Mouse (Mus musculus) forebrain, embryonic 12.5 days (tissue): ENCODE measurements around the gene Klhl36. TPM values are rescaled to one million over a fixed set of nuclear protein-coding genes. Genes with fewer than 3 reads are reported as not detected.
A peak's percentile ranks its signal among the peaks of the same experiment; 100 is the strongest.

Experiments used
- ATAC-seq: fragments of 200-750 bp; cut with Nextera tagmentation; 2 replicates; pipeline ENCODE4 v1.8.0; 2017; ENCODE audit warnings: moderate TSS enrichment; ENCODE audit not compliant: low FRiP score
- H3K27ac ChIP-seq: fragments of 300-500 bp; sonication (generic); 2 replicates; pipeline ENCODE4 v1.5.1; 2016; ENCODE audit warnings: mild to moderate bottlenecking
- H3K27me3 ChIP-seq: fragments of 300-500 bp; sonication (generic); 2 replicates; pipeline ENCODE4 v1.6.1; 2016; ENCODE audit warnings: mild to moderate bottlenecking
- H3K36me3 ChIP-seq: fragments of 300-500 bp; sonication (generic); replicated peaks from 2 replicates; pipeline ENCODE4 v1.6.1; 2016; ENCODE audit warnings: mild to moderate bottlenecking
- H3K4me1 ChIP-seq: fragments of 300-500 bp; sonication (generic); 2 replicates; pipeline ENCODE4 v1.6.1; 2016
- H3K4me2 ChIP-seq: fragments of 300-500 bp; sonication (generic); 2 replicates; pipeline ENCODE4 v1.6.1; 2016; ENCODE audit warnings: mild to moderate bottlenecking, moderate library complexity
- H3K4me3 ChIP-seq: fragments of 300-500 bp; sonication (generic); replicated peaks from 2 replicates; pipeline ENCODE4 v1.5.1; 2016; ENCODE audit warnings: mild to moderate bottlenecking
- H3K9ac ChIP-seq: fragments of 300-500 bp; sonication (generic); 2 replicates; pipeline ENCODE4 v1.6.1; 2016; ENCODE audit warnings: mild to moderate bottlenecking
- H3K9me3 ChIP-seq: fragments of 300-500 bp; sonication (generic); 2 replicates; pipeline ENCODE4 v1.6.1; 2016
- WGBS: fragments of 180-500 bp; shearing (Covaris S2); methylation state at CpG from one replicate; pipeline ENCODE4 v1.1.7; 2016; 5-methylcytosine and 5-hydroxymethylcytosine counted together
- polyA plus RNA-seq: library from polyadenylated mRNA; unstranded; fragments of >200 nt; fragmentation: Nextera tagmentation; extraction: Ambion mirVana; gene quantifications from 2 replicates; pipeline ENCODE4 v1.2.1, GENCODE M21; 2016

The Klhl36 gene
- polyA plus RNA-seq, 1 experiment from 2014 or later = 9.9 TPM

DNA sequence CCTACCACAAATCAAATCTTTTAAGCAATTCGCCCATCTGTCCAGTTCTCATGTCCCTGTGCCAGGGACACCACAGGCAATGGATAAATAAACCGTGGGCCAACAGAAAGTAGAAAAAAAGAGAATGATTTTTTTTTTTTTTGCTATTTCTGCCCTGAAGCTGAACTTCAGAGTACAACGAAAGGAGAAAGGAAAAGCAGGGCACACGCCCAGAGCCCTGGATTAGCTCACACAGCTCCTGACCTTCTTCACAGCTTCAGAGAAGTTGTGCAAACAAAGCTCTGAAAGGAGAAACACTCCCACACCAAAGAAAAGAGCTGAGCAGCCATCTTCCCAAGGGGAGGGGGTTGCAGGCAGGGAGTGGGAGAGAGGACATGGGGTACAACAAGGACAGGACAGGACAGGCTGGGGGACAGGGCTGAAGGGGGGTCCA is 34.3 kb upstream of the Klhl36 start:
- Histone ChIP-seq H3K27ac (0 out of 2 replicates have a peak overlapping the region, but pooled peaks have one; percentile 25), H3K4me3 (no peak overlapping the region), H3K4me2 (no peak overlapping the region), H3K36me3 (no peaks in the 10 kb centered on the region; the same call in 1 of the 2 replicates), H3K4me1 (peaks cover 80% of the 10 kb centered on the region), H3K9ac (0 out of 2 replicates have a peak overlapping the region, but pooled peaks have one; percentile 42), H3K9me3 (no peaks in the 10 kb centered on the region), H3K27me3 (no peaks in the 10 kb centered on the region)
- 30% methylated on average over 4 of the region's 4 CpGs for WGBS
- no peak for ATAC-seq

DNA sequence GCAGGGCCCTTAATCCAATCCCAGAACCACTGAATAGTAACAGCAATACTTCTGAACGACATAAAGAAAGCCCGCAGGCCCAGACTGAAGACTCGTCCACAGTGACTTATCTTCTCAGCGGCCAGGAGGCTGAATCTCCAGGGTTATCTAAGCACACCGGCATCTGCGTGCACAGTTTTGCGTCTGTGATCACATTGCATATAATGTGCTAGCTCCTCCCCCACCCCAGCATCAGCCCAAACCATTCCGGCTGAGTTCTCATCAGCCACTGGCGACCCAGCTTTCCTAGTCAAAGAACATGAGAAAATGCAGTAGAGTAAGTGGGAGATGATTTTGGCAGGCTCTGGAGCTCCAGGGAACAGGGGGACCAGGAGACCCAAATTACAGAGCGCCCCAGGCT is 33.1 kb upstream of the Klhl36 start:
- Histone ChIP-seq H3K4me2 (no peak overlapping the region), H3K4me3 (no peak overlapping the region), H3K36me3 (no peaks in the 10 kb centered on the region), H3K4me1 (peaks cover 89% of the 10 kb centered on the region), H3K27me3 (no peaks in the 10 kb centered on the region), H3K9me3 (no peaks in the 10 kb centered on the region), H3K27ac (no peak overlapping the region), H3K9ac (no peak overlapping the region)
- 77% methylated on average over 10 of the region's 10 CpGs for WGBS
- no peak for ATAC-seq

- no peaks in the 10 kb centered on the region for H3K9me3 ChIP-seq
- peaks cover 87% of the 10 kb centered on the region for H3K4me1 ChIP-seq
- no peaks in the 10 kb centered on the region for H3K27me3 ChIP-seq
- H3K4me2 ChIP-seq = no peak overlapping the region
- no peaks in the 10 kb centered on the region for H3K36me3 ChIP-seq
- H3K4me3 ChIP-seq = no peak overlapping the region
- no peak overlapping the region for H3K9ac ChIP-seq
- WGBS = 89% methylated on average over 13 of the region's 13 CpGs
- H3K27ac ChIP-seq = no peak overlapping the region
- ATAC-seq = no peak
These were observed 32.6 kb upstream of the Klhl36 start for GRCm38 (mm10) chr8:119829420-119829819.

DNA sequence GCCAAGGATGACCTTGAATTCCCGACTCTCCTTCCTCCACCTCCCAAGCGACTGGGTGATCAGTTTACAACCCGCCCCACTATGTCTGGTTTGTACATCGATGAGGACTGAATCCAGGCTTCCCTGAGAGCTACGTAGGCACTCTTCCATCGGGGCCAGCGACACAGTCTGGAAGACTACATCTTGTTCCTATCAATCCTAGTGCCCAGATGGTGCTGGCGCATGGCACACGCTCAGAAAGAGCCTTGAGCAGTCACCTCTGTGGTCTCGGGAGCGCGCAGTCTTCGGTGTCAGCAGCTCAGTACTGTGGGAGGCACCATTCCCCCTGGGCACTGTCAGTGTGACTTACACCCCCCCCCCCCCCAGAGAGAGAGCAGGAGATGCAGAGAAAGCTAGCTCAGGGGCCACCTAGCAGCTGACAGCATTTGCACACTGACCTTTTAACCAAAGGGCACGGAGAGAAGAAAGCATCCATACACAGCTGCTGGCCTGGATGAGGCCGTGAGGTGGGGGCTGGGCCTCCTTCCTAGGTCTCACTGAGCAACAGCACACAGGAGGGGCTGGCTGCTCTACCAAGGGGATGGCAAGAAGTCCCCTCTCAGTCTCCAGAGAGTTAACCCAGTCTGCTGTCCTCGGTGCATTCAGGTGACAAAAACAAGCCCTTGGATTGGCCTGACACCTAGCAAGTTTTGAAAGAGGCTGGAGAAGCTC is 32.0 kb upstream of the Klhl36 start:
- no peaks in the 10 kb centered on the region for H3K27me3 ChIP-seq
- no peak for ATAC-seq
- H3K4me2 ChIP-seq = no peak overlapping the region
- H3K36me3 ChIP-seq = no peaks in the 10 kb centered on the region
- no peaks in the 10 kb centered on the region for H3K9me3 ChIP-seq
- no peak overlapping the region for H3K4me3 ChIP-seq
- 64% methylated on average over 16 of the region's 16 CpGs for whole genome bisulfite sequencing
- H3K4me1 ChIP-seq = peaks cover 83% of the 10 kb centered on the region
- H3K9ac ChIP-seq = no peak overlapping the region
- no peak overlapping the region for H3K27ac ChIP-seq

DNA sequence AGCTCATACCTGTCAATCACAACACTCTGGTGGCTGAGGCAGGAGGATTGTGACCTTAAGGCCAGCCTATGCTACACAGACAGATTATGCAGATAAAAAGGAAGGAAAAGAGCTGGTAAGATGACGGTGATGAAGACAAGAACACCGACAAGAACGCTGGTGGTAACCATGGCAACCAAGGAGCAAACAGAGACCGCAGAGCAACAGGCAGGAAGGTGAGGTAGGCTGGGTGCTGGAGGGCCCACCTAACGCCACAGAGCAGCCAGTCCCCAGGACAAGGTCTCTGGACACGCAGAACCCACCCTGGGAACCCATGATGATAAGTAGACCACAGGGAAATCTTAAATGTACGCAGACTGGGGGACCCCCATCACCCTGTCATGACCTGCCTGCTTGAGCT is 31.5 kb upstream of the Klhl36 start:
- no peaks in the 10 kb centered on the region for H3K36me3 ChIP-seq
- ATAC-seq = no peak
- no peak overlapping the region for H3K9ac ChIP-seq
- H3K27ac ChIP-seq = no peak overlapping the region
- 61% methylated on average over 7 of the region's 7 CpGs for WGBS
- no peak overlapping the region for H3K4me3 ChIP-seq
- no peak overlapping the region for H3K4me2 ChIP-seq
- H3K4me1 ChIP-seq = peaks cover 81% of the 10 kb centered on the region
- H3K27me3 ChIP-seq = no peaks in the 10 kb centered on the region
- no peaks in the 10 kb centered on the region for H3K9me3 ChIP-seq

- H3K9ac ChIP-seq = no peak overlapping the region; the same call in 1 of the 2 replicates
- no peak overlapping the region for H3K4me3 ChIP-seq
- peak; percentile 62; the same call in 1 of the 2 replicates for ATAC-seq
- H3K4me1 ChIP-seq = peaks cover 84% of the 10 kb centered on the region
- peak overlapping the region; percentile 31 for H3K4me2 ChIP-seq
- H3K27me3 ChIP-seq = no peaks in the 10 kb centered on the region
- no peaks in the 10 kb centered on the region for H3K36me3 ChIP-seq
- peak overlapping the region; percentile 77 for H3K27ac ChIP-seq
- WGBS = 47% methylated on average over 20 of the region's 20 CpGs
- H3K9me3 ChIP-seq = no peaks in the 10 kb centered on the region
These were observed 30.6 kb upstream of the Klhl36 start for GRCm38 (mm10) chr8:119831336-119831995.

DNA sequence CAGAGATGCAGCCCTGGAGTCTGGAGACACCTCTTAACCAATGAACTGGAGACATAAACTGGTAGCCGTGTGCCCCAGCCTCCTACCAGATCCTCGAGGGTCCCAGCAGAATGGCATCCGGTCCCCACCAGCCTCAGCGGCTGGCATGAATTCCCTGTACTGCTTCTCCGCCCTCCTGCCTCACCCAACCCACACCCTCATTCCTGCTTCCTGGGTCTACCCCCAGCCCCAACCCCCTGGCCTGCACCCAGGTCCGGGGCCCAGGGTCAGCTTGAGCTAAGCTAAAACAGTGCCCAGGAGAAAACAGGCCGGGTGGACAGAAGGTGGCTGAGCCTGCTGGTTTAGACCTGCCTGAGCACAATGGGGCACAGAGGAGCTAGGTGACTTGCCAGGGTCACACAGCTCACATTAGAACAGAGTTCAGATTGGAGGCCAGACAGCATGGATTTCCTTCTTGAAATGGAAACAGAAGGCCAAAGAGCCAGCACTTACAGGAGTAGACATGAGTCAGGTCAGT is 29.9 kb upstream of the Klhl36 start:
- Histone ChIP-seq H3K9ac (no peak overlapping the region), H3K4me3 (no peak overlapping the region), H3K36me3 (no peaks in the 10 kb centered on the region), H3K4me2 (peak overlapping the region; percentile 31; the same call in 1 of the 2 replicates), H3K27me3 (no peaks in the 10 kb centered on the region), H3K4me1 (peaks cover 84% of the 10 kb centered on the region), H3K9me3 (no peaks in the 10 kb centered on the region), H3K27ac (peak overlapping the region; percentile 77)
- ATAC-seq = no peak
- 69% methylated on average over 7 of the region's 7 CpGs for WGBS

DNA sequence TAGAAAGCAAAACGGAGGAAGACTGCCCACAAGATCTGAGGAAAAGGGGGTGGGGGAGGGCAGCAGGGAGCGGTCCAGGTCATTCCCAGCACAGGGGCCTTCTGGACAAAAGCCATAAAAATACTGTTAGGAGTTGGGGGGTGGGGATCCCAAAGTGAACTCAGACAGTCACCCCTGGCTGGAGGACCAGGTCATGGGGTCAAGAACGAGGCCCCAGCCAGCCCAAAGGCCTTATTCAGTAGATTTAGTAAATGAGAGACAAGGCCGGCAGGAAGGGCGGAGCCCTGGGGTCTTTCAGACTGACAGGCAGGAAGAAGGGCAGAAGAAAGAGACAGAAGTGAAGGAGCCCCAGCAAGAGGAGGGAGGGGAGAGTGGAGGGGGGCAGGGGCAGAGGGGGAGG is 29.1 kb upstream of the Klhl36 start:
- H3K9ac ChIP-seq = no peak overlapping the region
- H3K4me3 ChIP-seq = no peak overlapping the region
- WGBS = 15% methylated on average over 5 of the region's 5 CpGs
- peak overlapping the region; percentile 50 for H3K27ac ChIP-seq
- peak overlapping the region; percentile 24 for H3K4me2 ChIP-seq
- peaks cover 84% of the 10 kb centered on the region for H3K4me1 ChIP-seq
- no peak for ATAC-seq
- no peaks in the 10 kb centered on the region for H3K27me3 ChIP-seq
- H3K9me3 ChIP-seq = no peaks in the 10 kb centered on the region
- no peaks in the 10 kb centered on the region for H3K36me3 ChIP-seq

DNA sequence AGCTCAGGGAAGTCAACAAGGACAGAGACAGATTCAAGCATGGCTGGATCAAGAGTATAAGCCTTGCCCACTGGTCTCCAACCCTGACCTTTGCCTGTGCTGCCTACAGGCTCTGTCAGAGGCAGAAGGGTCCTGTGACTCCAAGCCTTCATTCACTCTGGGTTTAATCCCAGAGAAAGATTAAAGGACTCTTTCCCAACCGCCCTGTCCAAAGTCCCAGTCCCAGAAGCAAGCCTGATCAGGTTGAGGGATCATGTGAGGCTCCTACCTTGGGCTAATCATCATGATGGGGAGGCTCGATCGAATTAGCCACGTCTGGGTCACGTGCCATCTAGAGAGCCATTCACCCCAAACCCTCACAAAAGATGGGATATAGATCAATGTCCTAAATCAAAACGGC is 27.4 kb upstream of the Klhl36 start:
- no peaks in the 10 kb centered on the region for H3K36me3 ChIP-seq
- H3K4me2 ChIP-seq = no peak overlapping the region
- H3K9me3 ChIP-seq = no peaks in the 10 kb centered on the region
- H3K4me3 ChIP-seq = no peak overlapping the region
- H3K4me1 ChIP-seq = peaks cover 84% of the 10 kb centered on the region
- H3K9ac ChIP-seq = no peak overlapping the region
- no peak overlapping the region for H3K27ac ChIP-seq
- no peaks in the 10 kb centered on the region for H3K27me3 ChIP-seq
- no peak for ATAC-seq
- WGBS = 89% methylated on average over 6 of the region's 6 CpGs

GRCm38 (mm10) chr8:119835270-119835669 is 26.8 kb upstream of the Klhl36 start:
- Histone ChIP-seq H3K36me3 (no peaks in the 10 kb centered on the region), H3K9me3 (no peaks in the 10 kb centered on the region), H3K27me3 (no peaks in the 10 kb centered on the region), H3K4me3 (no peak overlapping the region), H3K9ac (no peak overlapping the region), H3K4me2 (no peak overlapping the region), H3K4me1 (peaks cover 81% of the 10 kb centered on the region), H3K27ac (no peak overlapping the region)
- no peak for ATAC-seq
- WGBS = 90% methylated on average over 5 of the region's 5 CpGs

DNA sequence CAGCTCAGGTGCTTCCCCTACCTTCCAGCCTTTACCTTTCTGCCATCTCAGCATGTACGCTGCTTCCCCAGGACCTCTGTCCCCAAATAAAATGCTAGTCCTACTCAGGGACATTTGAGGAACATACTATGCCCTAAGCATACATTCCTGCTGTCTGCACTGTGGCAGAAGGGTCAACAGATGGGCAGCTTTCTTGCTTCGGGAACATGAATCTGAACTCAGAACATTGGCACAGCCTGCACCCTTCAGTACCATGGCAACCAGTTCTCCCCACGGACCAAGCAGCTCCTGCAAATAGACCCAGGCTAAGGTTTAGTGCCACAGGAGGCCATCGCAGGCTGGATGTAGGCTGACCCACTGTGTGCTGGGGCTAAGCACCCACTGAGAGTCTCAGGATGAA is 25.2 kb upstream of the Klhl36 start:
- ATAC-seq = no peak
- Histone ChIP-seq H3K36me3 (no peaks in the 10 kb centered on the region), H3K9ac (0 out of 2 replicates have a peak overlapping the region, but pooled peaks have one; percentile 38), H3K4me1 (peaks cover 72% of the 10 kb centered on the region), H3K4me2 (peak overlapping the region; percentile 81), H3K4me3 (no peak overlapping the region), H3K9me3 (no peaks in the 10 kb centered on the region), H3K27me3 (no peaks in the 10 kb centered on the region), H3K27ac (no peak overlapping the region)
- WGBS = 84% methylated on average over 4 of the region's 4 CpGs

GRCm38 (mm10) chr8:119837553-119838071 is 24.5 kb upstream of the Klhl36 start:
- peak overlapping the region; percentile 68 for H3K4me3 ChIP-seq
- 56% methylated on average over 10 of the region's 10 CpGs for WGBS

More at GRCm38 (mm10) chr8:119837553-119838071, 24.5 kb upstream of the Klhl36 start:
- no peak for ATAC-seq
- Histone ChIP-seq H3K9ac (peak overlapping the region; percentile 38), H3K9me3 (no peaks in the 10 kb centered on the region), H3K4me2 (peak overlapping the region; percentile 81), H3K27ac (peak overlapping the region; percentile 65), H3K27me3 (no peaks in the 10 kb centered on the region), H3K4me1 (peaks cover 64% of the 10 kb centered on the region), H3K36me3 (no peaks in the 10 kb centered on the region)
